Mouse (Mus musculus) embryo, embryonic 10 days (tissue): Measurements from ENCODE around the gene Rae1.

Experiments
- DNase-seq: peaks from one replicate; pipeline ENCODE4 v3.0.0-alpha.2; 2015; ENCODE audit warnings: low spot score

The Rae1 gene

GRCm38 (mm10) chr2:172996207-172996606, 3.7 kb upstream of the Rae1 start:
- peak; percentile 85 for DNase-seq

- DNase-seq = no peak
Measured at GRCm38 (mm10) chr2:172997748-172998147, 2.2 kb upstream of the Rae1 start.

DNA sequence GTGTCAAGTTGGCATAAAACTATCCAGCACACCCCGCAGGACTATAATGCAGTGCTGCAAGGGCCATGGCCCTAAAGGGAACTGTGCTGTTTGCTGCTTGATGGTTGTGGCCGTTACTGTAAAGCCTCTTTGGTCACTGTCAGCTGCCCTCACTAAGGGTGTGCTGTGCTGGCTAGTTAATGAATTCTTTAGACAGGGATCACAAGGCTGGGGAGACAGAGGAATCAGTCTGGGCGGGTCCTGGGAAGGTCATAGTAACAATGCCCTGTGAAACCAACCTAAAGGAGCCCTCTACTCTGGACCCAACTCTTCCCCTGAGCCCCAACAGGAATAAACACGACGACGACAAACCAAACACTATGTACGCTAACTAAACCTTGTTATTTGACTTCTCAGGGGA, 1.4 kb upstream of the Rae1 start:
- DNase-seq = no peak

GRCm38 (mm10) chr2:173000285-173000652, 352 bp downstream of the Rae1 start:
- DNase-seq = peak; percentile 63

DNA sequence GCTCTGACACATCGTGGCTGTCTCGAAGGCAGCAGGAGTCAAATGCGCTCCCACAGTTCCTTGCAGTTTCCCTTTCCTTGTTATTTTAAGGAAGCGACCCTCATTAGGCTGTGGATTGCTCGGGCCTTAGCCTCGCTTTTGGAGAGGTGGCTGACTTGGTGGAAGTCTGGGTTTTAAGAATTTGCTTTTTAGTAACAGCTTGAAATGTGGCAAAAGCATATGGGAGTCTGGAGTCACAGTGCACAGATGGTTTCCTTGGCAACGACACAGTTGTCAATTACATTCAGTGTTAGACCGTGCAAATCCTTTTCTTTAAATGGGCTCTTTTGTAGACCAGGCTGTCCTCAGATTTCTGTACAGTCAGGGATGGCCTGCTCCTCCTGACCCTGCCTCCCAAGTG, 1.0 kb downstream of the Rae1 start:
- DNase-seq = no peak

DNA sequence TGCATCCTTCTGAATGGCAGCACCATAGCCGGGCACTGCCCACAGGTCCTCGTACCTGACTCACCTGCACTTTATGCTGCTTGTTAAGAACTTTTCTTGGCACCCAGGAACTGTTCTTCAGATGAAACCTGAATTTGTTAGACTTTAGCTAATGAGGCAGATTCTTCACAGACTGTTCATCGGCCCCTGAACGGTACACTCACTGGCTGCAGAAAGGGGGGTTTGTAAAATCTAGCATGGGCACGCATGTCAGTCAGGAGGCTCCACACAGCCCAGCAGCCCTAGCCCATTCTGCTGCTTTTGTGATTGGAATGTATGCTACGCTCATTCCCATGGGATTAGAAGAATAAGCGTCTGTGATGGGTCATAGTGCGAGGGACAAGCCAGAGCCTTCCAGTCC, 3.8 kb downstream of the Rae1 start:
- no peak for DNase-seq

DNA sequence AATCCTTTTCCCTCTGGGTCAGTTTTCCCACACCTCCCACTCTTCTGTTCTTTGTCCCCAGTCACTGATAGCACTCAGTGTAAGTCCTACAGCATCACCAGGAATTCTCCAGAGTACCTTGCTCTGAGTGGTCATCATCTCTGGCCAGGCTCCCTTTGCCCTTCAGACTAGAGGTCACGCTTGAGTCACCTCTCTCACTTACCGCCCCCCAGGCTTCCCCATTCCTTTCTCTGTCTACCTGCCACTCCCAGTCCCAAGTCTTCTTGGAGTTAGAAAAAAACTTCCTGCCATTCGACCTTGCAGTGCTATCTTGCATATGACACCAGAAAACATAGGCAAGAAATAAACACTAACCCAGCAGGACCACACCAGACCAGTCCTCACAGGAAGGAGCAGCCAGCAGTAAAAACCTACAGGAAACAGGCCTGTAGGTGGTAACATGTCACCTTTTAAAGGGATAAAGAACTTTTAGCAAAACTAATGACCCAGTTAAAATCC, 10.4 kb downstream of the Rae1 start:
- DNase-seq = no peak

DNA sequence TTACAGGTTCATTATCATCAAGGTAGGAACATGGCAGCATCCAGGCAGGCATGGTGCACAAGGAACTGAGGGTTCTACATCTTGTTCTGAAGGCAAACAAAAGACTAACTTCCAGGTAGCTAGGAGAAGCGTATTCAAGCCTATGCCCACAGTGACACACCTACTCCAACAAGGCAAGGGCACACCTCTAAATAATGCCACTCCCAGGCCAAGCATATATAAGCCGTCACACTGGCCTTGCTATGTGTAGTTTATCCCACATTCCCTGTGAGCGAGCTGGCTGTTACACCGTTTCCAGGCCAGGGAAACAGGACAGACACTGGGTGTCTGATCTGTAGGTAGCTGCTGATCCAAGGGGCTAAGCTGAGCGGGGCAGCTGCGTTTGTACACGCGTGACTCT, 11.5 kb downstream of the Rae1 start:
- DNase-seq = no peak

GRCm38 (mm10) chr2:173014741-173015287, 14.9 kb downstream of the Rae1 start:
- DNase-seq = no peak

DNA sequence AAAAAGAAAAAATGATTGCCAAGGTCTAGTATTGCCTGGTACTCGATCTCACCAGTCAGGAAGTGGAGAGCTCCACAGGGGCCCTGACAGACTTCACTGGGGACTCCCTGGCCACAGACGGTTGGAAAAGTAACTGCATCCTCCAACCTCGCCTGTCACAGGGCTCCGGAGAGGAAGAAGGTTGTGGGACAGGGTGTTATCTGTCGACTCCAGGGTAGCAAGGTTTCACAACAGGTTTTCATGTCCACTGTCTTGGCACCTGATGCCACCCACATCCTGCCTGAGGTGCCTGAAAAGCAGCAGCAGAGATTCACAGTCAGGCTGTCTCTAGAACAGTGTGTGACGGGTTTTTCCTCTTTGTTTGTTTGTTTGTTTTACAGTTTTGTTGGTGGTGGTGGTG, 18.0 kb downstream of the Rae1 start:
- DNase-seq = no peak

DNA sequence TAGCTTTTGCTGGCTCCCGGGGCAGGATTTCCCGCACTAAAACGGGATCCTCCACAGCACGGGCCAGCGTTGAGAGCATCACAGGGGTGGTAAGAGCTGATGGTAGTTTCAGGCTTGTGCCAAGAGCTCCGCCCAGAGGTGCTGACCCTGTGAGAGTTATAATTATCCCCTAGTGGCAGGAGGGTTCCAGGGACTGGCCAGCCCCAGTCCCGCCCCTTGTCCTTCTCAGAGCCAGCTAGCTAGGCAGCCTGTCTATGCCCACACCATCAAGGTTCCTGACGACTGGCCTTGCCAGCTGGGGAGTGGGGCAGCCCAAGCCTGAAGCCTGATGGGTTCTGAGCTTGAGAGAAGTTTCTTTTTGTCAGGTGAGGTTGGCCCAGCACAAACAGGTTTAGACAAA, 18.7 kb downstream of the Rae1 start:
- peak; percentile 57 for DNase-seq

DNA sequence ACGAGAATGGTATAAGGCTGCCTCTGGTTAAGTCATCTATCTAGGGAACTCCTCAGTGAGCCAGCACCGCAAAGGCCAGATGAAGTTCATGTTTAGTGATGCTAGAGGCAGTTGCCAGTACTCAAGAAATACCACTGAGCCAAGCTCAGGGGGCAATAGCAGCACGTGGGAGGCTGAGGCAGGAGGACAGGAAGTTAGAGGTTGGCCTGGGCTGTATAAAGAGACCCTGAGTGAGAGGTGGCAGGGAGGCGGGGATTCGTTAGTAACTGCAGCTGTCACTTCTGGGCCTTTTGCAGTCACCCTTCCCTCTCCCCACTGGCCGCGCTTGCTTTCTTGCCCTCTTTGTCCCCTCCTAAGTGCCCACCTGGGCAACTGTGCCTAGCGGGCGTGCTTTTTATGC, 19.4 kb downstream of the Rae1 start:
- peak; percentile 46 for DNase-seq

DNA sequence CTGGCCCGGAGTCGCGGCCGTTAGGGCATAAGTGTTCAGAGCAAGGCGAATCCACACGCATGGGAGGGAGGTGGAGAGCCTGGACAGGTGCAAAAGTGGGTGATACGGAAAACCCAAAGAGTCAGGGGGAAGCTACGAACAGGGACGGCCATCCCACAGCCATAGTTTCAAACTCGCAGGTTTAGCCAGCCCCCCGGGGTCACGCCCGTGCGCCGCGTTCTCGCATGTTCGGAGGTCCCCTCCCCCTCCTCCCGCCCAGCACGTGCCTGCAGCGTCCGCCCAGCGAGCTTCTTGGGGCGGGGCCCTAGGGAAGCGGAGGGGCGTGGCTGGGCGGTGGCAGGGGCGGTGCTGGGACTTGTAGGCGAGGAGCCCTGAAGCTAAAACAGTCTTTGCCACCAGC, 19.9 kb downstream of the Rae1 start:
- peak; percentile 94 for DNase-seq

DNA sequence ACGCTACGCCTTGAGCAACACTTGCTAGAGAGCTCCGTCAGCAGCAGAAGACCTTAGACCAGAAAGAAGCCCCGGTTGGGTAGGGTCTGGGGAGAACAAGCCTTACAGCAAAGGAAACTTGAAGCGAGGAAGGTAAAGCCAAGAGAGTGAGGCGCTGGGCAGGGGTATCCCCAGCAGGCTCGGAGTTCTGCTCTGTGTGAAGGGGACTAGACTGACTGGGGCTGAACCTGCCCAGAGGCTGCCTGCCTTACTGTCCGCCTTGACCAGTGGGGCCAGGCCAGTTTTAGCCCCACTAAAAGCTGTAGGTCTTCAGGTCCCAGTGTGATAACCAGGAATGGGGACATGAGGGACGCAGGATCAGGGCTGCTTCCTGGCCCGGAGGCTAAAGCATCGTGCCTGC, 20.5 kb downstream of the Rae1 start, which contains the start of gene Rbm38:
TSS of gene Rbm38 (plus strand) at position 69 of the 400 bp plus-strand sequence.
- no peak for DNase-seq

- DNase-seq = peak; percentile 97
Measured at GRCm38 (mm10) chr2:173021633-173022055, 21.7 kb downstream of the Rae1 start.

GRCm38 (mm10) chr2:173022056-173022681, 22.3 kb downstream of the Rae1 start:
- peak; percentile 61 for DNase-seq

- no peak for DNase-seq
Measured at GRCm38 (mm10) chr2:173022813-173023212, 22.9 kb downstream of the Rae1 start.

DNA sequence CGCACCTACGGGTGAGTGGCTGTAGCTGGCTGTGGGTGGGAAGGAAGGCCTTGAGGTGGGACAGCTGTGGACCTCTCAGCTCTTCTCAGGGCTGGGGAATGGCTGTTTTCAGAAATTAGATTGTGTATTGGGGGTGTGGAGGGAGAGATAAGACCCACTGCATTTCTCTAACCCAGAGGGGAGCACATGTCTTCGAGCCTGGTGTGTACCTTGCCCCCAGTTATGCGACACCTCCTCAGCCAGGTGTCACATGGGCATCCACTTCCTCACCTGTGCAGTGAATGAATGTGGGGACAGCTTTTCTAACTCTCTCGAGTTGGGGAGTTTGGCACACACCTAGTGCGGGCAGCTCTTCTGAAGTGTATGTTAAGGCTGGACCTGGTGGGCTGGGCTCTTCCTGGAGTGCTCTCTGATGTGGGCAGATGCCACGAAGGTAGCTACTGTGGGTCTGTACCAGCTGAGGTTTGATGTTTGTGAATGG, 23.5 kb downstream of the Rae1 start:
- DNase-seq = no peak

GRCm38 (mm10) chr2:173023966-173024365, 24.0 kb downstream of the Rae1 start:
- no peak for DNase-seq

DNA sequence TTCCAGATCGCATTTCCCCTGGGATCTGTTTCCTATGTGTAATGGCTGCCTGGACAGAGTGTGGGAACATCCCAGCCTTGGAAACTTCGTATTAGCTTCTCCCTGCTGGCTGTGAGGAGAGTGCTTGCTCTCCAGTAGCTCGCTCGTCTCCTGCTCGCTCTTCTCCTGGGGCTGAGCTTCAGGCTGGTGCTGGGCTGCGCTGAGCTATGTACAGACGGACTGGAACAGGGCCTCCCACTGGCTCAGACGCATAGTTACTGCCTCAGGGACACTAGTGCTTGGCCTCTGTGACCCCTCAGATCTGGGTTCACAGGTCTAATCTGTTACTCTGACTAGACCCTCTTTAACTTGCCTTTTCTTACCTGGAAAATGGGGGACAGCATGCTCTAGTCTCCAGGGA, 24.5 kb downstream of the Rae1 start:
- DNase-seq = no peak

DNA sequence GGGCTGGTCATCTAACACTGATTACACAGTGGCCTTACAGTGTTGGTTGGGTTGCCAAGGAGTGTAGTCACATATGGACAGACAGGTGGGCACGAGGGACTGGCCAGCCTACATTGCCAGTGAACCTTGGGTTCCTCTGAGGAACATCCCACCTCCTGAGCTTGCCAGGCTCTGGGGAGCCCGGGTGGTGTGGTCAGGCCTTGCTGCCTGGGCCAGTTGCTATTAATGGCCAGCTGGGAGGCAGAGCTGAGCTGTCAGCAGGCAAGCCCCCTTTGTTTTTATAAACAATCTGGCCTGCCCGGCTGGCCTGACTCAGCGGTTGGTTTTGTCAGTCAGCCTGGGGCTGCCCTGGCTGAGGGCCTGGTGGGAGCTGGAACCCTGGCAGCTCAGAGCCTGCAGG, 25.0 kb downstream of the Rae1 start:
- peak; percentile 31 for DNase-seq

GRCm38 (mm10) chr2:173026286-173026685, 26.4 kb downstream of the Rae1 start:
- DNase-seq = no peak

GRCm38 (mm10) chr2:173026688-173027131, 26.8 kb downstream of the Rae1 start:
- DNase-seq = no peak
